Mouse (Mus musculus) liver, embryonic 14.5 days (tissue): ENCODE measurements around the gene Hoxb5.

Experiments used
- CTCF ChIP-seq: IDR thresholded peaks from 2 replicates; pipeline ENCODE4 v1.5.1; 2016; ENCODE audit warnings: antibody characterized with exemption, low read depth, control low read depth
- EP300 ChIP-seq: IDR thresholded peaks from 2 replicates; pipeline ENCODE4 v1.6.1; 2016; ENCODE audit warnings: antibody characterized with exemption, low read depth

GRCm38 (mm10) chr11:96327750-96328149 lies 24.6 kb downstream of the Hoxb5 start:
- TF ChIP-seq CTCF (no peak), EP300 (no peak)
